ENCODE assay signal across 12 mouse cellular contexts in genomic region chr17:79442507-79443115, GRCm38 (mm10).
A peak's percentile ranks its signal among the peaks of the same experiment; 100 is the strongest.
DNase-seq lines count a peak whose midpoint lies in the region; ATAC-seq and TF ChIP-seq lines count a peak whose summit lies in the region.
"Had no signal": no experiment of that assay in that cellular context is flagged by ENCODE, and none has a peak within 500 bp of the region (broad histone marks: within the 10 kb centered on the region; RNA-seq: fewer than 3 reads in every experiment).

No protein-coding gene starts in this region.

- TF ChIP-seq CTCF in midbrain, postnatal 0 days (IDR thresholded peaks at IDR 0.05): no peak

- H3K79me2 ChIP-seq in macrophage (ENCODE audit: inconsistent target): no peaks in the 10 kb centered on the region

- WGBS in macrophage (ENCODE audit: missing documents): 0% methylated on average over 3 of the region's 3 CpGs
- WGBS in midbrain, postnatal 0 days: 87% methylated on average over 3 of the region's 3 CpGs

- ATAC-seq in common myeloid progenitor, adult 5-6 weeks (replicated peaks; ENCODE audit: low read depth, poor library complexity, severe bottlenecking): peak; percentile 90
- ATAC-seq in midbrain, postnatal 0 days (ENCODE audit: low FRiP score): no peak

- no peaks in the 10 kb centered on the region for H3K36me3 ChIP-seq in macrophage (ENCODE audit: inconsistent target)
- no peaks in the 10 kb centered on the region for H3K36me3 ChIP-seq in midbrain, postnatal 0 days (ENCODE audit: insufficient read depth, low read length)

- H3K4me2 ChIP-seq in midbrain, postnatal 0 days (ENCODE audit: low read depth, low read length, poor library complexity, severe bottlenecking): no peak overlapping the region

- H3K9ac ChIP-seq in midbrain, postnatal 0 days (replicated peaks; ENCODE audit: low read length, poor library complexity, severe bottlenecking): no peak overlapping the region

- no peak overlapping the region for H3K4me3 ChIP-seq in macrophage (ENCODE audit: inconsistent target)
- H3K4me3 ChIP-seq in midbrain, postnatal 0 days (ENCODE audit: low read depth, low read length): no peak overlapping the region
- H3K4me3 ChIP-seq: heart, embryonic 10.5 days had no signal

- H3K4me1 ChIP-seq in midbrain, postnatal 0 days (ENCODE audit: insufficient read depth, low read length): no peaks in the 10 kb centered on the region
- H3K4me1 ChIP-seq: heart, embryonic 10.5 days had no signal

- H3K27ac ChIP-seq in macrophage: peak overlapping the region; percentile 67
- H3K27ac ChIP-seq in midbrain, postnatal 0 days (ENCODE audit: low read depth, low read length): no peak overlapping the region
- H3K27ac ChIP-seq: heart, embryonic 10.5 days had no signal

- DNase-seq in cerebellum, postnatal 14 days: peak; percentile 5 to 26
- DNase-seq in cerebellum, adult 18-20 months: no peak
- DNase-seq in 416B (ENCODE audit: low read depth): peak; percentile 82
- DNase-seq in right cerebral cortex, postnatal 25 days: no peak
- DNase-seq in frontal cortex, postnatal 25 days (ENCODE audit: low spot score in 2 of 2): no peak
- DNase-seq in midbrain, postnatal 0 days (ENCODE audit: low spot score): no peak
- DNase-seq: kidney, adult 2 months; midbrain, embryonic 14.5 days; spleen, adult 18-20 months had no signal

- no peaks in the 10 kb centered on the region for H3K9me3 ChIP-seq in midbrain, postnatal 0 days (ENCODE audit: low read length)
- H3K9me3 ChIP-seq: heart, embryonic 10.5 days had no signal

- H3K27me3 ChIP-seq in midbrain, postnatal 0 days (ENCODE audit: insufficient read depth, low read length): no peaks in the 10 kb centered on the region

Comparison
In these comparisons a context has a peak if more than half of its experiments do, and no peak if none do; other contexts are left out.
1. DNase-seq: peak in cerebellum, postnatal 14 days (2 of 2) and 416B (single experiment); none in cerebellum, adult 18-20 months (0 of 2), right cerebral cortex, postnatal 25 days (single experiment), frontal cortex, postnatal 25 days (0 of 2) and midbrain, postnatal 0 days (single experiment).